Mouse (Mus musculus) liver, embryonic 14.5 days (tissue): Measurements from ENCODE around the gene Hist1h3f. TPM values are rescaled to one million over a fixed set of nuclear protein-coding genes. Genes with fewer than 3 reads are reported as not detected.
A peak's percentile ranks its signal among the peaks of the same experiment; 100 is the strongest.
"Not testable (repeated sequence)": the region's sequence is repeated elsewhere in the genome, so short reads cannot be mapped to it uniquely, and the experiment has no call there.

Source experiments
- ATAC-seq: fragments of 200-750 bp; cut with Nextera tagmentation; 2 replicates; pipeline ENCODE4 v1.8.0; 2017; ENCODE audit warnings: moderate number of reproducible peaks, mild to moderate bottlenecking, moderate library complexity; ENCODE audit not compliant: insufficient read depth
- DNase-seq, 3 experiments: peaks; one replicate each; pipeline ENCODE4 v3.0.0-alpha.2; 2012 to 2013; ENCODE audit warnings: low read depth in 3 of 3, low spot score in 3 of 3
- H3K27ac ChIP-seq: fragments of 300-500 bp; sonication (generic); 2 replicates; pipeline ENCODE4 v1.5.1; 2014; ENCODE audit warnings: moderate library complexity, mild to moderate bottlenecking, control low read depth, inconsistent platforms
- H3K27me3 ChIP-seq: fragments of 300-500 bp; sonication (generic); 2 replicates; pipeline ENCODE4 v1.6.1; 2014; ENCODE audit warnings: mild to moderate bottlenecking, low read length, moderate library complexity; ENCODE audit not compliant: control insufficient read depth, insufficient read depth
- H3K36me3 ChIP-seq: fragments of 300-500 bp; sonication (generic); replicated peaks from 2 replicates; pipeline ENCODE4 v1.6.1; 2014; ENCODE audit warnings: low read depth; ENCODE audit not compliant: control insufficient read depth, insufficient read depth
- H3K4me1 ChIP-seq, 2 experiments: fragments of 200-500 bp in 1 of 2; fragments of 300-500 bp in 1 of 2; sonication (generic) in 1 of 2; replicated peaks; 2 replicates each; pipeline ENCODE4 v1.6.1; 2012 to 2014; ENCODE audit warnings: antibody characterized with exemption in 1 of 2, inconsistent platforms in 1 of 2, low read length in 1 of 2; ENCODE audit not compliant: control insufficient read depth in 2 of 2, insufficient read depth in 2 of 2
- H3K4me2 ChIP-seq: fragments of 300-500 bp; sonication (generic); 2 replicates; pipeline ENCODE4 v1.6.1; 2014; ENCODE audit warnings: low read depth, mild to moderate bottlenecking, control low read depth, moderate library complexity
- H3K4me3 ChIP-seq, 2 experiments: fragments of 200-500 bp in 1 of 2; fragments of 300-500 bp in 1 of 2; sonication (generic) in 1 of 2; 2 replicates each; pipeline ENCODE4 v1.5.1; 2012 to 2014; ENCODE audit warnings: low read depth in 2 of 2, low read length in 2 of 2, mild to moderate bottlenecking in 2 of 2, control low read depth in 1 of 2, inconsistent platforms in 1 of 2, moderate library complexity in 1 of 2; ENCODE audit not compliant: insufficient read depth in 1 of 2
- H3K9ac ChIP-seq: fragments of 300-500 bp; sonication (generic); replicated peaks from 2 replicates; pipeline ENCODE4 v1.6.1; 2014; ENCODE audit warnings: mild to moderate bottlenecking, control low read depth, moderate library complexity
- H3K9me3 ChIP-seq: fragments of 300-500 bp; sonication (generic); 2 replicates; pipeline ENCODE4 v1.6.1; 2016; ENCODE audit warnings: low read length, mixed read lengths; ENCODE audit not compliant: control insufficient read depth
- CTCF ChIP-seq: IDR thresholded peaks from 2 replicates; pipeline ENCODE4 v1.5.1; 2016; ENCODE audit warnings: antibody characterized with exemption, low read depth, control low read depth
- EP300 ChIP-seq: IDR thresholded peaks from 2 replicates; pipeline ENCODE4 v1.6.1; 2016; ENCODE audit warnings: antibody characterized with exemption, low read depth
- WGBS: fragments of 180-500 bp; shearing (Covaris S2); extraction: QIAGEN DNeasy Blood & Tissue Kit; methylation state at CpG from one replicate; pipeline ENCODE4 v1.1.7; 2014; ENCODE audit not compliant: insufficient replicate concordance; 5-methylcytosine and 5-hydroxymethylcytosine counted together
- polyA plus RNA-seq, 2 experiments: library from polyadenylated mRNA; depleted of rRNA in 1 of 2; stranded (reverse) in 1 of 2; unstranded in 1 of 2; fragments of >200 nt; fragmentation: Nextera tagmentation in 1 of 2; extraction: Ambion mirVana in 1 of 2; gene quantifications; 2 replicates each; pipeline versions ENCODE4 v1.2.1 to v1.2.3; 2012 to 2014

The Hist1h3f gene
- polyA plus RNA-seq, 2 experiments = 1.1 to 5.1 TPM

GRCm38 (mm10) chr13:23573898-23574524, 30.2 kb downstream of the Hist1h3f start, which contains the start of the genes Hist1h2bf and Hist1h2ad:
TSS of gene Hist1h2bf (minus strand) at chr13:23574196.
TSS of gene Hist1h2ad (plus strand) at chr13:23574381.
- Histone ChIP-seq H3K4me2 (peak within 1 kb of the TSS; percentile 96), H3K4me1 (peaks cover 18 to 19% of the 10 kb centered on the region in 2 experiments), H3K4me3 (peak within 1 kb of the TSS; percentile 69 to 81), H3K27ac (peak within 1 kb of the TSS; percentile 98), H3K9ac (peak within 1 kb of the TSS; percentile 99)
- WGBS = under 1% methylated on average over 31 of the region's 42 CpGs
- ATAC-seq (peak; percentile 75), DNase-seq (peak; percentile 99 to 100 (median 99))
- peak; percentile 71; the same call in 1 of the 2 replicates for TF ChIP-seq EP300
- not testable (repeated sequence) for H3K9me3 ChIP-seq, H3K27me3 ChIP-seq, H3K36me3 ChIP-seq

GRCm38 (mm10) chr13:23574546-23575170, 30.8 kb downstream of the Hist1h3f start:
- Histone ChIP-seq H3K4me2 (peak overlapping the region; percentile 96), H3K9ac (peak overlapping the region; percentile 85), H3K4me3 (peak overlapping the region; percentile 43 to 69), H3K4me1 (peaks cover 15 to 17% of the 10 kb centered on the region in 2 experiments), H3K27ac (peak overlapping the region; percentile 98)
- WGBS = 0% methylated on average over 5 of the region's 39 CpGs
- H3K9me3 ChIP-seq, DNase-seq, H3K36me3 ChIP-seq, H3K27me3 ChIP-seq, ATAC-seq: not testable (repeated sequence)

- Histone ChIP-seq H3K27ac (peak within 1 kb of the TSS; percentile 98), H3K4me1 (peaks cover 12 to 14% of the 10 kb centered on the region in 2 experiments; a peak in 3 of 4 replicates), H3K4me2 (peak within 1 kb of the TSS; percentile 96), H3K4me3 (peak within 1 kb of the TSS; percentile 65 to 69), H3K27me3 (no peaks in the 10 kb centered on the region), H3K9ac (peak within 1 kb of the TSS; percentile 99), H3K9me3 (no peaks in the 10 kb centered on the region), H3K36me3 (no peaks in the 10 kb centered on the region)
- TF ChIP-seq CTCF (no peak), EP300 (peak; percentile 68)
- DNase-seq (peak; percentile 89 to 91 (median 91)), ATAC-seq (peak; percentile 26)
- WGBS = under 1% methylated on average over 18 of the region's 18 CpGs
Measured at GRCm38 (mm10) chr13:23575271-23575851, 31.5 kb downstream of the Hist1h3f start, which contains the start of gene Hist1h3d. TSS of gene Hist1h3d (plus strand) at chr13:23575763.

- peaks cover 14 to 17% of the 10 kb centered on the region in 2 experiments; a peak in 3 of 4 replicates for H3K4me1 ChIP-seq
- H3K4me3 ChIP-seq = peak overlapping the region; percentile 65 to 69
- H3K27me3 ChIP-seq, H3K36me3 ChIP-seq, ATAC-seq, DNase-seq, H3K9me3 ChIP-seq: not testable (repeated sequence)
- peak overlapping the region; percentile 96 for H3K4me2 ChIP-seq
- H3K27ac ChIP-seq = peak overlapping the region; percentile 98
- peak overlapping the region; percentile 99 for H3K9ac ChIP-seq
- 0% methylated on average over 15 of the region's 40 CpGs for WGBS
Measured at GRCm38 (mm10) chr13:23575864-23576313, 32.0 kb downstream of the Hist1h3f start.

- WGBS = 4% methylated on average over 7 of the region's 7 CpGs
- no peak for DNase-seq
- peak overlapping the region; percentile 99 for H3K9ac ChIP-seq
- no peak for ATAC-seq
- H3K4me1 ChIP-seq = peaks cover 18% of the 10 kb centered on the region in 2 experiments
- H3K4me3 ChIP-seq = peak overlapping the region; percentile 65 to 69
- H3K9me3 ChIP-seq = no peaks in the 10 kb centered on the region
- no peaks in the 10 kb centered on the region for H3K27me3 ChIP-seq
- peak overlapping the region; percentile 96 for H3K4me2 ChIP-seq
- H3K27ac ChIP-seq = peak overlapping the region; percentile 98
- no peaks in the 10 kb centered on the region for H3K36me3 ChIP-seq
- TF ChIP-seq CTCF = no peak
- TF ChIP-seq EP300 = no peak; the same call in 1 of the 2 replicates
Measured at GRCm38 (mm10) chr13:23576351-23576881, 32.6 kb downstream of the Hist1h3f start.
